Comparison of ENCODE assay signal across 21 mouse cellular contexts in the genomic region with DNA sequence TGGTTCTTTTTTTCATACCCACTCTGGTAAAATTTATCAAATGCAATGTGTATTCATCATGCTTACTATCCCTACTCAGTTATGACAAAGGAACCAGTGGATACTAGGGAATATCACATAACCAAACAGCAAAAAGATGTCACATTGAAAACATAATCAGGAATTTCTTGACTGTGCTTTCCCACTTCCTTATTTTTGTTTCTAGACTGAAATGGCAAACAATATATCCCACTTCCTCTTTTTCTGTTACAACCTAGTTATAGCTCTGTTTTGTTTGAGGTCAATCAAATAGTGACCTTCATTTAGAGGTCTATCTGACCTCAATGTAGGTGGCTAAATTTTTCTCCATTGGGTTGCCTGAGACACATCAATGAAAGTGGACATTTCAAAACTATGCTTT.
"Had no signal": no experiment of that assay in that cellular context is flagged by ENCODE, and none has a peak within 500 bp of the region (broad histone marks: within the 10 kb centered on the region; RNA-seq: fewer than 3 reads in every experiment).

No protein-coding gene starts in this region.

- H3K4me1 ChIP-seq: kidney, embryonic 15.5 days; limb, embryonic 10.5 days; limb, embryonic 13.5 days; liver, embryonic 13.5 days; midbrain, embryonic 12.5 days; midbrain, embryonic 15.5 days; neural tube, embryonic 13.5 days had no signal

- H3K9ac ChIP-seq: kidney, embryonic 15.5 days; limb, embryonic 13.5 days; liver, embryonic 13.5 days; midbrain, embryonic 12.5 days; midbrain, embryonic 15.5 days; neural tube, embryonic 13.5 days had no signal

- H3K9me3 ChIP-seq: kidney, embryonic 15.5 days; limb, embryonic 10.5 days; liver, embryonic 13.5 days; midbrain, embryonic 12.5 days; midbrain, embryonic 15.5 days; neural tube, embryonic 13.5 days had no signal

- H3K36me3 ChIP-seq: kidney, embryonic 15.5 days; limb, embryonic 10.5 days; limb, embryonic 13.5 days; liver, embryonic 13.5 days; midbrain, embryonic 12.5 days; midbrain, embryonic 15.5 days; neural tube, embryonic 13.5 days had no signal

- H3K27ac ChIP-seq: kidney, embryonic 15.5 days; limb, embryonic 10.5 days; limb, embryonic 13.5 days; liver, embryonic 13.5 days; midbrain, embryonic 12.5 days; midbrain, embryonic 15.5 days; neural tube, embryonic 13.5 days had no signal

- H3K4me3 ChIP-seq: kidney, embryonic 15.5 days; limb, embryonic 10.5 days; limb, embryonic 13.5 days; liver, embryonic 13.5 days; midbrain, embryonic 12.5 days; midbrain, embryonic 15.5 days; myocyte; neural tube, embryonic 13.5 days had no signal

- H3K27me3 ChIP-seq: kidney, embryonic 15.5 days; limb, embryonic 13.5 days; liver, embryonic 13.5 days; midbrain, embryonic 12.5 days; midbrain, embryonic 15.5 days; neural tube, embryonic 13.5 days had no signal

- H3K4me2 ChIP-seq: kidney, embryonic 15.5 days; limb, embryonic 13.5 days; liver, embryonic 13.5 days; midbrain, embryonic 12.5 days; midbrain, embryonic 15.5 days; neural tube, embryonic 13.5 days had no signal

- DNase-seq: kidney, adult 11 months; kidney, adult 8-10 months; kidney, postnatal 10 days; kidney, postnatal 36 days; liver; liver, embryonic 13.5 days; lung, adult 2 months; lung, postnatal 36 days; retina, postnatal 1 day; right cerebral cortex, postnatal 25 days; spleen, adult 18-20 months; thymus, adult 2 months; thymus, postnatal 14 days; thymus, postnatal 4 days had no signal

- ATAC-seq: midbrain, embryonic 15.5 days had no signal
